Mouse (Mus musculus) heart, adult 2 months (tissue): ENCODE measurements around the gene Trappc1.

Experiments used
- CTCF ChIP-seq: fragments of 200-600 bp; IDR thresholded peaks from 2 replicates; pipeline ENCODE4 v1.8.1; 2022; ENCODE audit warnings: antibody characterized with exemption, mild to moderate bottlenecking, moderate library complexity
- EP300 ChIP-seq: fragments of 200-500 bp; IDR thresholded peaks from 2 replicates; pipeline ENCODE4 v1.6.1; 2011; ENCODE audit warnings: low read depth, low read length, control low read depth; ENCODE audit not compliant: insufficient read depth

GRCm38 (mm10) chr11:69365722-69366121, 41.9 kb downstream of the Trappc1 start:
- no peak for TF ChIP-seq CTCF
- TF ChIP-seq EP300: no peak
